Mouse (Mus musculus): ENCODE measurements around the gene Cped1. TPM values are rescaled to one million over a fixed set of nuclear protein-coding genes. Genes with fewer than 3 reads are reported as not detected.
"Not testable (repeated sequence)": the region's sequence is repeated elsewhere in the genome, so short reads cannot be mapped to it uniquely, and the experiment has no call there.

Cped1 gene
- polyA plus RNA-seq, 1 experiment from 2014 or later, result 2.7 TPM

DNA sequence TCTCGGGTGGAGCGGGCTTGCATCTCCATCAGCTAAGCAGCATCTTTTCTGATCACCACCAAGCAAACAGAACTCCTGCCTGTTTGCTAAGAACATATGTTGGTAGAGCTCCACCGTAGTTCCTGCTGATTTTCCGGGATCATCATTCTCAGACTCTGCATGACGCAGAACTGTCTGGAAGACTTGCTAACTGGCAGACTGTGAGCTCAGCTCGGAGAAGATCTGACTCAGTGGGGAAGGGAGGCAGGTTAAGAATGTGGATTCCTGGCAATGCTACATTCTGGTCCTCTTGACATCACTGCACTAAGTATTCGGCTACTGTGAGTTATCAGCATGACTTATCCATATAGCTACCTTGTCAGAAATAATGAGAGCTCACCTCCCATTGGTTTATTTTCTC, 44.7 kb downstream of the Cped1 start:
- H3K27ac ChIP-seq (replicated peaks), result no peak overlapping the region
- H3K4me1 ChIP-seq, result peaks cover 9% of the 10 kb centered on the region
- no peak overlapping the region for H3K4me2 ChIP-seq
- no peaks in the 10 kb centered on the region for H3K27me3 ChIP-seq (replicated peaks)
- H3K4me3 ChIP-seq (replicated peaks), result no peak overlapping the region
- no peak overlapping the region for H3K9ac ChIP-seq (replicated peaks)
- no peaks in the 10 kb centered on the region for H3K36me3 ChIP-seq
- no peak for ATAC-seq (ENCODE audit: low FRiP score)
- WGBS, result 83% methylated on average over 7 of the region's 7 CpGs
- no peaks in the 10 kb centered on the region for H3K9me3 ChIP-seq (replicated peaks)

- ATAC-seq (ENCODE audit: low FRiP score), result no peak
- WGBS, result 80% methylated on average over 4 of the region's 4 CpGs
- no peak overlapping the region for H3K27ac ChIP-seq (replicated peaks)
- H3K36me3 ChIP-seq, result no peaks in the 10 kb centered on the region
- no peak overlapping the region for H3K4me3 ChIP-seq (replicated peaks)
- no peak overlapping the region for H3K9ac ChIP-seq (replicated peaks)
- H3K4me2 ChIP-seq, result no peak overlapping the region
- H3K9me3 ChIP-seq (replicated peaks), result no peaks in the 10 kb centered on the region
- 0 out of 2 replicates have a peak, but pooled peaks cover 4% of the 10 kb centered on the region for H3K4me1 ChIP-seq
- no peaks in the 10 kb centered on the region for H3K27me3 ChIP-seq (replicated peaks)
Observed at GRCm38 (mm10) chr6:22033188-22033587, 47.5 kb downstream of the Cped1 start.

DNA sequence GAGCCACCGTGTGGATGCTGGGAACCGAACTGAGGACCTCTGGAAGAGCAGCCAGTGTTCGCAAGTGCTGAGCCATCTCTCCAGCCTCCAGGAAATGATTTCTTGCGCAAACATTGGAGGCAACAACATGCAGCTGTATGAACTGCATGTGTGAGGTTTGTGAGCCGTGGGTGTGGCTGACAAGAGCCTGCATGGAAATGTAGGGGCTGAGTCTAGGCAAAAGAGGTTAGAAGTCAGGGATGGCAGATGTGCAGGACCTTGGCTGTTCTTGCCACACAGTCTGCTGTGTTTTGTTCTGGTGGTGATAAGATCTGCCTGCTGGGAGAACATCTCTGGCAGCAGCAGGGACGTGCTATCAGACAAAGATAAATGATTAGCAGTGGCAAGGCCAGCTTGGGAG, 49.7 kb downstream of the Cped1 start:
- ATAC-seq (ENCODE audit: low FRiP score), result no peak
- no peak overlapping the region for H3K27ac ChIP-seq (replicated peaks)
- 0 out of 2 replicates have a peak, but pooled peaks cover 4% of the 10 kb centered on the region for H3K4me1 ChIP-seq
- no peaks in the 10 kb centered on the region for H3K36me3 ChIP-seq
- no peak overlapping the region for H3K9ac ChIP-seq (replicated peaks)
- H3K4me2 ChIP-seq, result no peak overlapping the region
- 76% methylated on average over 6 of the region's 6 CpGs for WGBS
- H3K27me3 ChIP-seq (replicated peaks), result no peaks in the 10 kb centered on the region
- no peak overlapping the region for H3K4me3 ChIP-seq (replicated peaks)
- no peaks in the 10 kb centered on the region for H3K9me3 ChIP-seq (replicated peaks)

GRCm38 (mm10) chr6:22035895-22036294, 50.2 kb downstream of the Cped1 start:
- H3K4me1 ChIP-seq, result 0 out of 2 replicates have a peak, but pooled peaks cover 4% of the 10 kb centered on the region
- no peaks in the 10 kb centered on the region for H3K9me3 ChIP-seq (replicated peaks)
- ATAC-seq (ENCODE audit: low FRiP score), result no peak
- no peak overlapping the region for H3K4me3 ChIP-seq (replicated peaks)
- H3K36me3 ChIP-seq, result no peaks in the 10 kb centered on the region
- H3K9ac ChIP-seq (replicated peaks), result no peak overlapping the region
- no peaks in the 10 kb centered on the region for H3K27me3 ChIP-seq (replicated peaks)
- 84% methylated on average over 3 of the region's 3 CpGs for WGBS
- no peak overlapping the region for H3K27ac ChIP-seq (replicated peaks)
- no peak overlapping the region for H3K4me2 ChIP-seq

DNA sequence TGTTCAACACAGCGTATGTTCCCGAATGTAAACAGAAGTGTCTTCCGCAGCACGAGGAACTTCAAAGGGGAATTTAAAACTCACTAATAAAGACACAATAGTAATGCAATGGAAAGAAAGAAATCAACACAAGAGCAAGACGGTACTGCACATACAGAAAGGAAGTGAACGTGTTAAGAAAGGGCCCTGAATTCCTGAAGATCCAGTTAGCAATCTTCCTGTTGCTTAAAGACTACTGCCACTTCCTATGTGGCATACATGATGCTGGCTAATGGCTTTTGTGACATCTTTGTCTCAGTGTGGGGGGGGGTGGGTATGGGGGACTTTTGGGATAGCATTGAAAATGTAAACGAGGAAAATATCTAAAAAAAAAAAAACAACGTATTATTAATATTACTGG, 50.7 kb downstream of the Cped1 start:
- H3K4me3 ChIP-seq (replicated peaks), result no peak overlapping the region
- 77% methylated on average over 8 of the region's 8 CpGs for WGBS
- 0 out of 2 replicates have a peak, but pooled peaks cover 4% of the 10 kb centered on the region for H3K4me1 ChIP-seq
- H3K27ac ChIP-seq (replicated peaks), result no peak overlapping the region
- no peaks in the 10 kb centered on the region for H3K9me3 ChIP-seq (replicated peaks)
- no peaks in the 10 kb centered on the region for H3K36me3 ChIP-seq
- no peak overlapping the region for H3K9ac ChIP-seq (replicated peaks)
- ATAC-seq (ENCODE audit: low FRiP score), result no peak
- no peaks in the 10 kb centered on the region for H3K27me3 ChIP-seq (replicated peaks)
- H3K4me2 ChIP-seq, result no peak overlapping the region

GRCm38 (mm10) chr6:22036911-22037310, 51.2 kb downstream of the Cped1 start:
- H3K27me3 ChIP-seq (replicated peaks), result no peaks in the 10 kb centered on the region
- H3K4me3 ChIP-seq (replicated peaks), result no peak overlapping the region
- 0 out of 2 replicates have a peak, but pooled peaks cover 4% of the 10 kb centered on the region for H3K4me1 ChIP-seq
- ATAC-seq (ENCODE audit: low FRiP score), result no peak
- no peaks in the 10 kb centered on the region for H3K36me3 ChIP-seq
- no peaks in the 10 kb centered on the region for H3K9me3 ChIP-seq (replicated peaks)
- no peak overlapping the region for H3K4me2 ChIP-seq
- no peak overlapping the region for H3K27ac ChIP-seq (replicated peaks)
- WGBS, result 44% methylated on average over 1 of the region's 1 CpGs
- no peak overlapping the region for H3K9ac ChIP-seq (replicated peaks)

DNA sequence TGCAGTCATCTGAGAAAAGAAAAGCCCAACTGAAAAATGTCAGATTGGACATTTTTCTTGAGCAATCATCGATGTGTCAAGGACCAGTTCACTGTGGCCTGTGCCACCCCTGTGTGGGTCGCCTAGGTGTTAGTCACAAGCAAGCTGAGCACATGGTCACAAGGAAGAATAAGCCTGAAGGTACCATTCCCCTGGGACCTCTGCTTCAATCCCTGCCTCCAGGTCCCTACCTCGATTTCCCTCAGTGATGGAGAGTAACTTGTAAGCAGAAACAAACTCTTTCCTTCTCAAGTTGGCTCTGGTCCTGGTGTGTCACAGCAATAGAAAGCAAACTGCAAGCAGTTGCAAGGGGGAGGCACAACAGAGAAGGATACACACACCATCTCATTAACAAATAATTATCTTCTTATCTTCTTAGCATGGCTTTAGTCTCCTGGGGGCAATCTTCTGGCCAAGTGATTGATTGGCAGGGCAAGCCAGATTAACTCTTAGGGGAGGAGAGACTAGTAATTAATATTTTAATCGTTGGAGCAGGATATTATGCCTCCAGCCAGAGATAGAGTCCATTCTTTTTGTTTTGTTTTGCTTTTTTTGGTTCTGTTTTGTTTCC, 51.8 kb downstream of the Cped1 start:
- 63% methylated on average over 4 of the region's 4 CpGs for WGBS
- ATAC-seq (ENCODE audit: low FRiP score), result peak; percentile 45; the same call in 1 of the 2 replicates

DNA sequence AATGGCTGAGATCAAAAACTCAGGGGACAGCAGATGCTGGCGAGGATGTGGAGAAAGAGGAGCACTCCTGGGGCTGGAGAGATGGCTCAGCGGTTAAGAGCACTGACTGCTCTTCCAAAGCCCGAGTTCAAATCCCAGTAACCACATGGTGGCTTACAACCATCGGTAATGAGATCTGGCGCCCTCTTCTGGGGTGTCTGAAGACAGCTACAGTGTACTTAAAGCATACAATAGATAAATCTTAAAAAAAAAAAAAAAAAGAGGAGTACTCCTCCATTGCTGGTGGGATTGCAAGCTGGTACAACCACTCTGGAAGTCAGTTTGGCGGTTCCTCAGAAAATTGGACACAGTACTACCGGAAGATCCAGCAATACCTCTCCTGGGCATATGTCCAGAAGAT, 54.0 kb downstream of the Cped1 start:
- H3K4me1 ChIP-seq; H3K27ac ChIP-seq (replicated peaks): not testable (repeated sequence)

More for the DNA sequence above, 51.8 kb downstream of the Cped1 start:
- no peaks in the 10 kb centered on the region for H3K36me3 ChIP-seq
- no peak overlapping the region for H3K4me3 ChIP-seq (replicated peaks)
- no peak overlapping the region for H3K27ac ChIP-seq (replicated peaks)
- H3K9ac ChIP-seq (replicated peaks), result no peak overlapping the region
- H3K4me2 ChIP-seq, result no peak overlapping the region
- H3K27me3 ChIP-seq (replicated peaks), result no peaks in the 10 kb centered on the region
- 0 out of 2 replicates have a peak, but pooled peaks cover 4% of the 10 kb centered on the region for H3K4me1 ChIP-seq
- H3K9me3 ChIP-seq (replicated peaks), result no peaks in the 10 kb centered on the region

DNA sequence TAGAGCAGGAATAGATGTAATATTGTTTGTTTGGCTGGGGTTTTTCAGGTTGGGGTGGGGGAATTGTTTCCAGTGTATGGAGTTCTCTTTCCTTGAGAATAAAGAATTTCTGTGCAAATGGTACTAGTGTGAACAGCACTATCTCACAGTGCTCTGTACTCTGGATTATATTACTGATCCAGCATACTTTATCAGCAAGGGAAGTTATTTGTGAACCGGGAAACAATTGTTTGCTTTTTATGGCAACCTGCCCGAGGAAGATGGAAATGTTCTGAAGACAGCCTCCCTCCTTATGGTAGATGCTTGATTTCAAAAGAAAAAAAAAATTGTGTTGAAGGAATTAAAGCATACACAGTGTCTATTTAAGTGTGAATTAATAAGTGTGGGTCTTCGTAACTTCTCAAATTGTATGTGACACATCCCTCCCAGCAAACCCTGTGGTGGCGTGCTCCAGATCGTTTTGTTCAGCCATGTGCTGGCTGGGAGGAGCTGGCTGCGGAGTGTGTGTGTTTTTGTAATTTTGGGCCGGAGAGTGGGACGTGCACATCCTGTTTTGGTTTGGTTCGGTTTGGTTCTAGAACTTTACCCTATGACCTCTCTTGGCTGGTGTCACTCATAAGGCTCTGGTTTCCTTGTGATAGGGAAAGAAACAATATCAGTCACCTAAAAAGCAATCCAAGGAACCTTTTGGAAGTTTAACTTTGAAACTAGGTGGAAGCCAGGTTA, 59.3 kb downstream of the Cped1 start:
- H3K9ac ChIP-seq (replicated peaks), result no peak overlapping the region
- no peak overlapping the region for H3K4me2 ChIP-seq
- no peak overlapping the region for H3K4me3 ChIP-seq (replicated peaks)
- H3K27me3 ChIP-seq (replicated peaks), result no peaks in the 10 kb centered on the region
- no peaks in the 10 kb centered on the region for H3K4me1 ChIP-seq
- H3K9me3 ChIP-seq (replicated peaks), result no peaks in the 10 kb centered on the region
- 87% methylated on average over 9 of the region's 9 CpGs for WGBS
- ATAC-seq (ENCODE audit: low FRiP score), result no peak
- H3K36me3 ChIP-seq, result no peaks in the 10 kb centered on the region
- no peak overlapping the region for H3K27ac ChIP-seq (replicated peaks)

More for the DNA sequence above, 54.0 kb downstream of the Cped1 start:
- H3K9me3 ChIP-seq (replicated peaks); H3K4me3 ChIP-seq (replicated peaks); ATAC-seq (ENCODE audit: low FRiP score); H3K27me3 ChIP-seq (replicated peaks); H3K9ac ChIP-seq (replicated peaks); H3K4me2 ChIP-seq; H3K36me3 ChIP-seq: not testable (repeated sequence)
- 76% methylated on average over 7 of the region's 7 CpGs for WGBS

- Histone ChIP-seq H3K4me3 (replicated peaks) (no peak overlapping the region), H3K27ac (replicated peaks) (no peak overlapping the region), H3K9me3 (replicated peaks) (no peaks in the 10 kb centered on the region), H3K9ac (replicated peaks) (no peak overlapping the region), H3K4me1 (no peaks in the 10 kb centered on the region), H3K27me3 (replicated peaks) (no peaks in the 10 kb centered on the region), H3K4me2 (no peak overlapping the region), H3K36me3 (no peaks in the 10 kb centered on the region)
- ATAC-seq (ENCODE audit: low FRiP score), result no peak
- WGBS, result 84% methylated on average over 2 of the region's 2 CpGs
Observed at GRCm38 (mm10) chr6:22047101-22047500, 61.4 kb downstream of the Cped1 start.

GRCm38 (mm10) chr6:22049093-22049492, 63.4 kb downstream of the Cped1 start:
- Histone ChIP-seq H3K4me2 (no peak overlapping the region), H3K9ac (replicated peaks) (no peak overlapping the region), H3K4me3 (replicated peaks) (no peak overlapping the region), H3K9me3 (replicated peaks) (no peaks in the 10 kb centered on the region), H3K36me3 (no peaks in the 10 kb centered on the region), H3K27ac (replicated peaks) (no peak overlapping the region), H3K4me1 (no peaks in the 10 kb centered on the region), H3K27me3 (replicated peaks) (no peaks in the 10 kb centered on the region)
- ATAC-seq (ENCODE audit: low FRiP score), result no peak
- 46% methylated on average over 5 of the region's 5 CpGs for WGBS

DNA sequence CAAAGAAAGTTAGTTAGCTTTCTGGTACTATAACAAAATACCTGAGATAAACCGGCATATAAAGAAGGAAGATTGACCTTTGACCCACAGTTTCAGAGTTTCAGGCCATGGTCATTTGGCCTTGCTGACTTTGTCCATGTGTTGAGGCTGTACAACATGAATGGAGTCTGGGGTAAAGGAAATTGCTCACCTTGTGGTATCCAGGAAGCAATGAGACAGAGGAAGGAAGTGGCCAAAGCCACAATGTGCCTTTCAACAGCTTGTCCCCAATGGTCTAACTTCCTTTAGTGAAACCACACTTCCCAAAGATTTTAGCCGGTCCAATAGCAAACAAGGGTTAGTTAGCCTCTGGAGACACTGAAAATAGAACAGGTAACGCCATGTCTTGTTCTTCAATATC, 65.8 kb downstream of the Cped1 start:
- H3K4me3 ChIP-seq (replicated peaks), result no peak overlapping the region
- H3K9ac ChIP-seq (replicated peaks), result no peak overlapping the region
- no peak overlapping the region for H3K4me2 ChIP-seq
- no peak for ATAC-seq (ENCODE audit: low FRiP score)
- no peaks in the 10 kb centered on the region for H3K9me3 ChIP-seq (replicated peaks)
- no peak overlapping the region for H3K27ac ChIP-seq (replicated peaks)
- H3K27me3 ChIP-seq (replicated peaks), result no peaks in the 10 kb centered on the region
- no peaks in the 10 kb centered on the region for H3K36me3 ChIP-seq
- WGBS, result 89% methylated on average over 3 of the region's 3 CpGs
- H3K4me1 ChIP-seq, result no peaks in the 10 kb centered on the region
